Comparison of ENCODE assay signal across 8 mouse cellular contexts in the genomic region with DNA sequence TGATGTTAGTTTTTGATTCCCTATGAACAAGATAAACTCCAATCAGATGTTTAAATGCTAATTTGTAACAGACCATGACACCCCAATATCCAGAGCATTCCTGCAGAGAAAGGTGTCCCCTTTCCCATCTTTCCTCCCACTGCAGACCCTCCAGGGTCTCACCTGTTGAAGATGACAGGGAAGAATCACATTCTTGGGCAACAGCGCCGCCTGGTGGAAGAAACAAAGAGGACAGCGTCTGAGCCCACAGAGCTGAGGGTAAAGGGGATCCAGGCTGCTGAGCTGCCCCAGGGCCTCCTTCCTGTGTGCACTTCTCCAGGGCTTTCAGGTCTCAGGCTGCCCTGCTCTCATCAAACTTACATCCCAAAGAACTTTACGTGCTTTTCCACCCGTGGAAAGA. TPM values are rescaled to one million over a fixed set of nuclear protein-coding genes. Genes with fewer than 3 reads are reported as not detected.
DNase-seq lines count a peak whose midpoint lies in the region; ATAC-seq and TF ChIP-seq lines count a peak whose summit lies in the region.

No protein-coding gene starts in this region.

- H3K27ac ChIP-seq in hindbrain, embryonic 14.5 days: no peak overlapping the region
- H3K27ac ChIP-seq in hindbrain, embryonic 13.5 days: no peak overlapping the region
- no peak overlapping the region for H3K27ac ChIP-seq in spleen, adult 2 months (ENCODE audit: insufficient read depth, low read length)

- no peak overlapping the region for H3K4me2 ChIP-seq in hindbrain, embryonic 14.5 days (replicated peaks)
- H3K4me2 ChIP-seq in hindbrain, embryonic 13.5 days: no peak overlapping the region

- ATAC-seq in hindbrain, embryonic 14.5 days (ENCODE audit: low FRiP score): no peak
- no peak for ATAC-seq in hindbrain, embryonic 13.5 days (ENCODE audit: low FRiP score)
- no peak for ATAC-seq in megakaryocyte-erythroid progenitor cell, adult 5-6 weeks (replicated peaks; ENCODE audit: low FRiP score, low TSS enrichment, poor library complexity, severe bottlenecking)

- no peak overlapping the region for H3K9ac ChIP-seq in hindbrain, embryonic 14.5 days
- H3K9ac ChIP-seq in hindbrain, embryonic 13.5 days: no peak overlapping the region

- H3K36me3 ChIP-seq in hindbrain, embryonic 14.5 days (replicated peaks; ENCODE audit: control insufficient read depth, insufficient read depth): no peaks in the 10 kb centered on the region
- H3K36me3 ChIP-seq in hindbrain, embryonic 13.5 days: no peaks in the 10 kb centered on the region
- H3K36me3 ChIP-seq in spleen, adult 2 months (ENCODE audit: control insufficient read depth, insufficient read depth, low read length): peaks cover 10% of the 10 kb centered on the region

- peaks cover 9% of the 10 kb centered on the region; the same call in 1 of the 2 replicates for H3K4me1 ChIP-seq in hindbrain, embryonic 14.5 days (replicated peaks; ENCODE audit: control insufficient read depth, insufficient read depth, low read length)
- H3K4me1 ChIP-seq in hindbrain, embryonic 13.5 days (replicated peaks): peaks cover 15% of the 10 kb centered on the region
- H3K4me1 ChIP-seq in spleen, adult 2 months (ENCODE audit: control insufficient read depth, insufficient read depth, insufficient read length): peaks cover 4% of the 10 kb centered on the region; the same call in 1 of the 2 replicates

- no peak for TF ChIP-seq POLR2A in spleen, adult 2 months (IDR thresholded peaks at IDR 0.05; ENCODE audit: low read depth, low read length)

- peak; percentile 61 for DNase-seq in hindbrain, embryonic 14.5 days (ENCODE audit: low spot score)
- DNase-seq in spleen, adult 12 weeks (ENCODE audit: low spot score): peak; percentile 54
- no peak for DNase-seq in spleen, postnatal 36 days (ENCODE audit: low spot score in 2 of 2)
- peak; percentile 59 for DNase-seq in embryo, embryonic 10 days (ENCODE audit: low spot score)
- peak in 1 of 2 experiments; percentile 56 for DNase-seq in spleen, adult 2 months (ENCODE audit: low read depth in 1 of 2, low spot score in 2 of 2)
- no peak for DNase-seq in Muller cell, postnatal 12 days (ENCODE audit: inconsistent ontology term)

- peak; percentile 38; the same call in 1 of the 2 replicates for TF ChIP-seq CTCF in spleen, adult 2 months (IDR thresholded peaks at IDR 0.05; ENCODE audit: extremely low read depth, insufficient read depth, insufficient read length, insufficient replicate concordance)

- no peak overlapping the region for H3K4me3 ChIP-seq in hindbrain, embryonic 14.5 days (replicated peaks; ENCODE audit: low read length)
- H3K4me3 ChIP-seq in hindbrain, embryonic 13.5 days: no peak overlapping the region
- no peak overlapping the region for H3K4me3 ChIP-seq in spleen, adult 2 months (ENCODE audit: extremely low read depth, insufficient read depth, insufficient read length)

- no peaks in the 10 kb centered on the region; the same call in 1 of the 2 replicates for H3K9me3 ChIP-seq in hindbrain, embryonic 14.5 days (ENCODE audit: control insufficient read depth, low read length)
- no peaks in the 10 kb centered on the region for H3K9me3 ChIP-seq in hindbrain, embryonic 13.5 days

- 4% methylated on average over 5 of the region's 5 CpGs for WGBS in hindbrain, embryonic 14.5 days
- 3% methylated on average over 5 of the region's 5 CpGs for WGBS in hindbrain, embryonic 13.5 days
- 8% methylated on average over 5 of the region's 5 CpGs for WGBS in spleen, adult 2 months

- H3K27me3 ChIP-seq in hindbrain, embryonic 14.5 days (ENCODE audit: control insufficient read depth, insufficient read depth, low read length): peaks cover 32% of the 10 kb centered on the region
- peaks cover 40% of the 10 kb centered on the region for H3K27me3 ChIP-seq in hindbrain, embryonic 13.5 days
- no peaks in the 10 kb centered on the region for H3K27me3 ChIP-seq in spleen, adult 2 months (ENCODE audit: control insufficient read depth, insufficient read depth, low read length)

RNA-seq across cellular contexts. Expression of a gene that starts 3.3 kb away (rescaled TPM):
- polyA plus RNA-seq in hindbrain, embryonic 14.5 days (2014; fragmentation: Nextera tagmentation; extraction: Ambion mirVana): 12.5 and 16.5 TPM in 2 replicates
- 12.2 and 13.0 TPM in 2 replicates for polyA plus RNA-seq in hindbrain, embryonic 13.5 days (2015; fragmentation: Nextera tagmentation; extraction: Ambion mirVana)
- polyA plus RNA-seq in spleen, adult 2 months (2012; rRNA removed): 5,070 and 5,425 TPM in 2 replicates
- total RNA-seq in megakaryocyte-erythroid progenitor cell, adult 5-6 weeks (2014; fragmentation: Nextera tagmentation): 870 and 1,054 TPM in 2 replicates
- 664 and 816 TPM in 2 replicates for total RNA-seq in megakaryocyte-erythroid progenitor cell, adult 5-6 weeks (2017)

RNA-seq across cellular contexts. Expression of a gene that starts 21.1 kb away (rescaled TPM):
- polyA plus RNA-seq in hindbrain, embryonic 14.5 days (2014; fragmentation: Nextera tagmentation; extraction: Ambion mirVana): 6.3 and 7.8 TPM in 2 replicates
- polyA plus RNA-seq in hindbrain, embryonic 13.5 days (2015; fragmentation: Nextera tagmentation; extraction: Ambion mirVana): 19.2 and 21.5 TPM in 2 replicates
- polyA plus RNA-seq in spleen, adult 2 months (2012; rRNA removed): 52.0 and 61.3 TPM in 2 replicates
- 12.8 and 24.7 TPM in 2 replicates for total RNA-seq in megakaryocyte-erythroid progenitor cell, adult 5-6 weeks (2014; fragmentation: Nextera tagmentation)
- 13.5 and 15.4 TPM in 2 replicates for total RNA-seq in megakaryocyte-erythroid progenitor cell, adult 5-6 weeks (2017)

RNA-seq across cellular contexts. Expression of a gene that starts 24.4 kb away (rescaled TPM):
- 64.3 and 67.3 TPM in 2 replicates for polyA plus RNA-seq in hindbrain, embryonic 14.5 days (2014; fragmentation: Nextera tagmentation; extraction: Ambion mirVana)
- 62.9 and 65.0 TPM in 2 replicates for polyA plus RNA-seq in hindbrain, embryonic 13.5 days (2015; fragmentation: Nextera tagmentation; extraction: Ambion mirVana)
- 122 and 202 TPM in 2 replicates for polyA plus RNA-seq in spleen, adult 2 months (2012; rRNA removed)
- total RNA-seq in megakaryocyte-erythroid progenitor cell, adult 5-6 weeks (2014; fragmentation: Nextera tagmentation): 118 and 144 TPM in 2 replicates
- total RNA-seq in megakaryocyte-erythroid progenitor cell, adult 5-6 weeks (2017): 41.6 and 46.8 TPM in 2 replicates

RNA-seq across cellular contexts. Expression of a gene that starts 28.1 kb away (rescaled TPM):
- 87.1 and 97.0 TPM in 2 replicates for polyA plus RNA-seq in hindbrain, embryonic 14.5 days (2014; fragmentation: Nextera tagmentation; extraction: Ambion mirVana)
- 164 and 172 TPM in 2 replicates for polyA plus RNA-seq in hindbrain, embryonic 13.5 days (2015; fragmentation: Nextera tagmentation; extraction: Ambion mirVana)
- polyA plus RNA-seq in spleen, adult 2 months (2012; rRNA removed): 86.8 and 99.4 TPM in 2 replicates
- 18.1 and 18.3 TPM in 2 replicates for total RNA-seq in megakaryocyte-erythroid progenitor cell, adult 5-6 weeks (2014; fragmentation: Nextera tagmentation)
- 94.1 and 169 TPM in 2 replicates for total RNA-seq in megakaryocyte-erythroid progenitor cell, adult 5-6 weeks (2017)

RNA-seq across cellular contexts. Expression of a gene that starts 28.2 kb away (rescaled TPM):
- 32.2 and 34.5 TPM in 2 replicates for polyA plus RNA-seq in hindbrain, embryonic 14.5 days (2014; fragmentation: Nextera tagmentation; extraction: Ambion mirVana)
- polyA plus RNA-seq in hindbrain, embryonic 13.5 days (2015; fragmentation: Nextera tagmentation; extraction: Ambion mirVana): 56.8 and 59.2 TPM in 2 replicates
- polyA plus RNA-seq in spleen, adult 2 months (2012; rRNA removed): 76.9 and 99.7 TPM in 2 replicates
- 49.6 and 58.9 TPM in 2 replicates for total RNA-seq in megakaryocyte-erythroid progenitor cell, adult 5-6 weeks (2014; fragmentation: Nextera tagmentation)
- total RNA-seq in megakaryocyte-erythroid progenitor cell, adult 5-6 weeks (2017): 31.4 and 33.3 TPM in 2 replicates

Comparison
In these comparisons a context has a peak if more than half of its experiments do, and no peak if none do; other contexts are left out.
1. DNase-seq: peak in hindbrain, embryonic 14.5 days (single experiment), spleen, adult 12 weeks (single experiment) and embryo, embryonic 10 days (single experiment); none in spleen, postnatal 36 days (0 of 2) and Muller cell, postnatal 12 days (single experiment).
2. RNA of a gene that starts 3.3 kb away (polyA plus RNA-seq): 5,070 to 5,425 TPM in spleen, adult 2 months; 12.2 to 13.0 TPM in hindbrain, embryonic 13.5 days and 12.5 to 16.5 TPM in hindbrain, embryonic 14.5 days; every median in the first group is over 100 times any median in the second.